In the genomic region with DNA sequence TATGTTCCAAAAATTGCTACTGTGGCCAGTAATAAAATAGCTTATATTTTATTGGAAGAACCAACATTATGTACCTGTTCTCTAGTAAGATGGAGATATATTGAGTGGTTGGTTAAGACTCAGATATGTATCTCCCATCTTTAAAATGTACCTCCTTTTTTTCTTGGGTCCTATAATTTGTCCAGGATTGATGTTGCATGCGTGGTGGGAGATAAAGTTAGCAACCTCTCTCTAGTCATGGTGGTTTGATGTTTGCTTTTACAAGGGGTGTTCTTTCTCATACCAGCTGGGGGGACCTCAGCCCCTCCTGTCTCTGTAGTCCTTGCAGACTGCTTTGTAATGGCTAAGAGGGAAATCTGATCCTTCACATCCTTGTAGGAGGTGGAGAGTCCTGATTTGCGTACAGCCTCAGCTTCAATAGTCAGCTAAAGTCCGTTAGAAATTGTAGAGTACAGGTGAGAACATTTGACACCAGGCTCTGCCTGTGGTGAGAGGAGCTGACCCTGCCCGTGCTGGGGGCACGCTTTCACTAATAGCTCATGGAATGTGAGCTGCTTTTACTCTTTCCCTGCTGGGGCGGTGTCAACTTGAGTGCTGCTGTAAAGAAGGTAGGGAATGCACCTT, we compare ENCODE assay signal across 18 mouse cellular contexts. TPM values are rescaled to one million over a fixed set of nuclear protein-coding genes. Genes with fewer than 3 reads are reported as not detected.
DNase-seq lines count a peak whose midpoint lies in the region; ATAC-seq and TF ChIP-seq lines count a peak whose summit lies in the region.
"Had no signal": no experiment of that assay in that cellular context is flagged by ENCODE, and none has a peak within 500 bp of the region (broad histone marks: within the 10 kb centered on the region; RNA-seq: fewer than 3 reads in every experiment).

No protein-coding gene starts in this region.

- H3K4me1 ChIP-seq in heart, embryonic 16.5 days (ENCODE audit: control insufficient read depth, insufficient read depth, low read length): peaks cover 12% of the 10 kb centered on the region
- no peaks in the 10 kb centered on the region for H3K4me1 ChIP-seq in stomach, embryonic 15.5 days
- H3K4me1 ChIP-seq in stomach, postnatal 0 days (replicated peaks; ENCODE audit: control insufficient read depth, insufficient read depth): no peaks in the 10 kb centered on the region
- H3K4me1 ChIP-seq in intestine, embryonic 14.5 days (replicated peaks; ENCODE audit: control insufficient read depth, insufficient read depth, low read length): 0 out of 2 replicates have a peak, but pooled peaks cover 4% of the 10 kb centered on the region
- no peaks in the 10 kb centered on the region for H3K4me1 ChIP-seq in midbrain, postnatal 0 days (ENCODE audit: insufficient read depth, low read length)
- H3K4me1 ChIP-seq: neural tube, embryonic 15.5 days had no signal

- no peaks in the 10 kb centered on the region for H3K9me3 ChIP-seq in heart, embryonic 16.5 days (replicated peaks; ENCODE audit: control insufficient read depth, low read length)
- no peaks in the 10 kb centered on the region for H3K9me3 ChIP-seq in stomach, embryonic 15.5 days
- H3K9me3 ChIP-seq in stomach, postnatal 0 days (ENCODE audit: control insufficient read depth, low read length): no peaks in the 10 kb centered on the region
- H3K9me3 ChIP-seq in intestine, embryonic 14.5 days (ENCODE audit: control insufficient read depth, low read length): no peaks in the 10 kb centered on the region
- H3K9me3 ChIP-seq in midbrain, postnatal 0 days (ENCODE audit: low read length): no peaks in the 10 kb centered on the region
- H3K9me3 ChIP-seq: forebrain, embryonic 10.5 days; G1E; neural tube, embryonic 15.5 days had no signal

- H3K36me3 ChIP-seq in heart, embryonic 16.5 days (ENCODE audit: control insufficient read depth, insufficient read depth): no peaks in the 10 kb centered on the region
- H3K36me3 ChIP-seq in stomach, embryonic 15.5 days: no peaks in the 10 kb centered on the region
- H3K36me3 ChIP-seq in stomach, postnatal 0 days (ENCODE audit: control insufficient read depth, insufficient read depth, low read length): no peaks in the 10 kb centered on the region
- H3K36me3 ChIP-seq in intestine, embryonic 14.5 days (ENCODE audit: control insufficient read depth, insufficient read depth, low read length): no peaks in the 10 kb centered on the region
- H3K36me3 ChIP-seq in midbrain, postnatal 0 days (ENCODE audit: insufficient read depth, low read length): peaks cover 5% of the 10 kb centered on the region
- H3K36me3 ChIP-seq: forebrain, embryonic 10.5 days; G1E; neural tube, embryonic 15.5 days had no signal

- no peak overlapping the region for H3K4me3 ChIP-seq in heart, embryonic 16.5 days (ENCODE audit: low read length)
- no peak overlapping the region for H3K4me3 ChIP-seq in stomach, embryonic 15.5 days (replicated peaks)
- no peak overlapping the region for H3K4me3 ChIP-seq in stomach, postnatal 0 days (ENCODE audit: low read depth, low read length)
- H3K4me3 ChIP-seq in intestine, embryonic 14.5 days (ENCODE audit: low read depth, low read length): no peak overlapping the region
- no peak overlapping the region for H3K4me3 ChIP-seq in midbrain, postnatal 0 days (ENCODE audit: low read depth, low read length)
- H3K4me3 ChIP-seq: forebrain, embryonic 10.5 days; neural tube, embryonic 15.5 days had no signal

- no peak for DNase-seq in heart, postnatal 25 days (ENCODE audit: low spot score)
- DNase-seq in stomach, postnatal 0 days (ENCODE audit: low spot score): no peak
- no peak for DNase-seq in intestine, embryonic 14.5 days (ENCODE audit: low spot score)
- no peak for DNase-seq in cerebellum, postnatal 4 days (ENCODE audit: low spot score in 2 of 2)
- DNase-seq in layer of hippocampus, adult 18-20 months (ENCODE audit: low spot score in 2 of 2): no peak
- no peak for DNase-seq in midbrain, postnatal 0 days (ENCODE audit: low spot score)
- DNase-seq: adrenal gland, postnatal 36 days; heart, postnatal 4 days; kidney, adult 11 months; right cerebral cortex, adult 18-20 months had no signal

- H3K27me3 ChIP-seq in heart, embryonic 16.5 days (ENCODE audit: control insufficient read depth, insufficient read depth, low read length): no peaks in the 10 kb centered on the region
- no peaks in the 10 kb centered on the region for H3K27me3 ChIP-seq in stomach, embryonic 15.5 days (replicated peaks)
- H3K27me3 ChIP-seq in stomach, postnatal 0 days (ENCODE audit: control insufficient read depth, insufficient read depth, low read length): no peaks in the 10 kb centered on the region
- H3K27me3 ChIP-seq in intestine, embryonic 14.5 days (replicated peaks; ENCODE audit: control insufficient read depth, insufficient read depth, low read length): no peaks in the 10 kb centered on the region
- H3K27me3 ChIP-seq in midbrain, postnatal 0 days (ENCODE audit: insufficient read depth, low read length): no peaks in the 10 kb centered on the region
- H3K27me3 ChIP-seq: neural tube, embryonic 15.5 days had no signal

- no peak overlapping the region for H3K9ac ChIP-seq in heart, embryonic 16.5 days (ENCODE audit: low read length)
- H3K9ac ChIP-seq in stomach, embryonic 15.5 days: no peak overlapping the region
- no peak overlapping the region for H3K9ac ChIP-seq in stomach, postnatal 0 days (ENCODE audit: low read length)
- H3K9ac ChIP-seq in intestine, embryonic 14.5 days (ENCODE audit: low read length): no peak overlapping the region
- H3K9ac ChIP-seq in midbrain, postnatal 0 days (replicated peaks; ENCODE audit: low read length, poor library complexity, severe bottlenecking): no peak overlapping the region
- H3K9ac ChIP-seq: liver, embryonic 14.5 days; neural tube, embryonic 15.5 days had no signal

- no peak overlapping the region for H3K4me2 ChIP-seq in heart, embryonic 16.5 days (ENCODE audit: low read depth, low read length)
- no peak overlapping the region for H3K4me2 ChIP-seq in stomach, embryonic 15.5 days
- H3K4me2 ChIP-seq in stomach, postnatal 0 days (replicated peaks; ENCODE audit: low read depth): no peak overlapping the region
- no peak overlapping the region for H3K4me2 ChIP-seq in intestine, embryonic 14.5 days (ENCODE audit: low read length)
- no peak overlapping the region for H3K4me2 ChIP-seq in midbrain, postnatal 0 days (ENCODE audit: low read depth, low read length, poor library complexity, severe bottlenecking)
- H3K4me2 ChIP-seq: neural tube, embryonic 15.5 days had no signal

- TF ChIP-seq EP300 in stomach, postnatal 0 days (optimal IDR thresholded peaks at IDR 0.05): no peak

- peak overlapping the region; percentile 39; the same call in 1 of the 2 replicates for H3K27ac ChIP-seq in heart, embryonic 16.5 days (ENCODE audit: low read length)
- H3K27ac ChIP-seq in stomach, embryonic 15.5 days: no peak overlapping the region
- H3K27ac ChIP-seq in stomach, postnatal 0 days (replicated peaks): no peak overlapping the region
- H3K27ac ChIP-seq in intestine, embryonic 14.5 days (ENCODE audit: low read depth): no peak overlapping the region
- H3K27ac ChIP-seq in midbrain, postnatal 0 days (ENCODE audit: low read depth, low read length): no peak overlapping the region
- H3K27ac ChIP-seq: liver, embryonic 14.5 days; neural tube, embryonic 15.5 days had no signal

- no peak for ATAC-seq in heart, embryonic 16.5 days (replicated peaks; ENCODE audit: extremely low read depth, insufficient read depth, low FRiP score)
- ATAC-seq in stomach, embryonic 15.5 days (ENCODE audit: insufficient read depth, low FRiP score, low read depth): peak; percentile 27; the same call in 1 of the 2 replicates
- ATAC-seq in stomach, postnatal 0 days (ENCODE audit: low FRiP score, low TSS enrichment): no peak
- 0 out of 2 replicates have a peak, but pooled peaks have one; percentile 26 for ATAC-seq in intestine, embryonic 14.5 days (replicated peaks; ENCODE audit: low FRiP score, low TSS enrichment, low read depth)
- no peak for ATAC-seq in midbrain, postnatal 0 days (ENCODE audit: low FRiP score)

- 33% methylated on average over 6 of the region's 6 CpGs for WGBS in heart, embryonic 16.5 days
- WGBS in stomach, embryonic 15.5 days: 29% methylated on average over 6 of the region's 6 CpGs
- 40% methylated on average over 6 of the region's 6 CpGs for WGBS in stomach, postnatal 0 days
- WGBS in intestine, embryonic 14.5 days: 27% methylated on average over 6 of the region's 6 CpGs
- 36% methylated on average over 6 of the region's 6 CpGs for WGBS in midbrain, postnatal 0 days

- TF ChIP-seq CTCF in stomach, postnatal 0 days (IDR thresholded peaks at IDR 0.05; ENCODE audit: low read depth): no peak
- no peak for TF ChIP-seq CTCF in midbrain, postnatal 0 days (IDR thresholded peaks at IDR 0.05)

- intact Hi-C loops in heart, postnatal 25 days (cut with DNase I): no loop called here

RNA-seq across cellular contexts. Expression of a gene that starts 21.2 kb away (rescaled TPM):
- polyA plus RNA-seq in heart, embryonic 16.5 days (2015; fragmentation: Nextera tagmentation; extraction: Ambion mirVana): 1.5 and 3.5 TPM in 2 replicates
- under 1 TPM in 1 of 2 experiments, not detected in 1; 0.11 TPM for total RNA-seq in heart, postnatal 25 days (2021)
- 1.3 and 1.4 TPM in 2 replicates for polyA plus RNA-seq in stomach, embryonic 15.5 days (2015; fragmentation: Nextera tagmentation; extraction: Ambion mirVana)
- polyA plus RNA-seq in stomach, postnatal 0 days (2015; fragmentation: Nextera tagmentation; extraction: Ambion mirVana): 0.19 and 0.33 TPM in 2 replicates
- 1.1 and 1.2 TPM in 2 replicates for polyA plus RNA-seq in intestine, embryonic 14.5 days (2014; fragmentation: Nextera tagmentation; extraction: Ambion mirVana)
- not detected for total RNA-seq in layer of hippocampus, adult 18-20 months (2021)
- total RNA-seq in midbrain, postnatal 0 days (2014; rRNA removed): not detected in 2 replicates
- polyA plus RNA-seq in midbrain, postnatal 0 days (2015; fragmentation: Nextera tagmentation; extraction: Ambion mirVana): 0.43 and 0.74 TPM in 2 replicates
- total RNA-seq: heart, postnatal 4 days; left cerebral cortex, postnatal 10 days had no signal
- polyA plus RNA-seq: C2C12, G1E had no signal

Comparison
In these comparisons a context has a peak if more than half of its experiments do, and no peak if none do; other contexts are left out.
1. ATAC-seq: peak in stomach, embryonic 15.5 days (single experiment) and intestine, embryonic 14.5 days (single experiment); none in heart, embryonic 16.5 days (single experiment), stomach, postnatal 0 days (single experiment) and midbrain, postnatal 0 days (single experiment).